Mouse (Mus musculus): ENCODE measurements at regions not wholly inside any gene's neighbourhood (a gene's known extent, or its start where the extent isn't known, plus 50 kb on each side); places are given as distances from the start of the nearest gene placed in this dataset.

- TF ChIP-seq CTCF (IDR thresholded peaks at IDR 0.05; ENCODE audit: low read depth, low read length) (no peak), POLR2A (IDR thresholded peaks at IDR 0.05; ENCODE audit: borderline replicate concordance, low read depth, low read length) (no peak)
Observed at GRCm38 (mm10) chr5:85609104-85609503, 456.3 kb downstream of the Cenpc1 start.
